ENCODE assay signal across 13 mouse cellular contexts in genomic region chr8:114772276-114772849, GRCm38 (mm10).
DNase-seq lines count a peak whose midpoint lies in the region; ATAC-seq and TF ChIP-seq lines count a peak whose summit lies in the region.
"Had no signal": no experiment of that assay in that cellular context is flagged by ENCODE, and none has a peak within 500 bp of the region (broad histone marks: within the 10 kb centered on the region; RNA-seq: fewer than 3 reads in every experiment).

No protein-coding gene starts in this region.

- no peak for TF ChIP-seq POLR2A in cerebellum, adult 2 months (IDR thresholded peaks at IDR 0.05; ENCODE audit: borderline replicate concordance, insufficient read depth, low read length)

- H3K27me3 ChIP-seq in hindbrain, embryonic 10.5 days (ENCODE audit: insufficient read depth, poor library complexity, severe bottlenecking), result 0 out of 2 replicates have a peak, but pooled peaks cover 3% of the 10 kb centered on the region
- no peaks in the 10 kb centered on the region for H3K27me3 ChIP-seq in hindbrain, embryonic 14.5 days (ENCODE audit: control insufficient read depth, insufficient read depth, low read length)
- H3K27me3 ChIP-seq in lung, embryonic 16.5 days (ENCODE audit: control insufficient read depth, insufficient read depth, low read depth, low read length), result no peaks in the 10 kb centered on the region
- H3K27me3 ChIP-seq in embryonic facial prominence, embryonic 10.5 days (replicated peaks; ENCODE audit: low read depth, poor library complexity, severe bottlenecking), result no peaks in the 10 kb centered on the region
- H3K27me3 ChIP-seq in liver, postnatal 0 days (ENCODE audit: insufficient read depth, low read length), result no peaks in the 10 kb centered on the region
- no peaks in the 10 kb centered on the region for H3K27me3 ChIP-seq in cerebellum, adult 2 months (ENCODE audit: control insufficient read depth, insufficient read depth, low read length)

- TF ChIP-seq EP300 in liver, postnatal 0 days (IDR thresholded peaks at IDR 0.05; ENCODE audit: low read depth), result no peak

- peak; percentile 29 for DNase-seq in hindbrain, embryonic 10.5 days (ENCODE audit: low spot score)
- DNase-seq in hindbrain, embryonic 14.5 days (ENCODE audit: low spot score), result no peak
- DNase-seq in lung, postnatal 36 days, result no peak
- peak; percentile 33 for DNase-seq in embryonic facial prominence, embryonic 10.5 days (ENCODE audit: low spot score)
- peak; percentile 49 for DNase-seq in liver, postnatal 0 days
- DNase-seq in adrenal gland, adult 8-10 months, result no peak
- no peak for DNase-seq in cerebellum, adult 2 months
- DNase-seq: adrenal gland, postnatal 25 days; heart, postnatal 4 days; kidney, postnatal 4 days had no signal

- 33% methylated on average over 1 of the region's 1 CpGs for WGBS in hindbrain, embryonic 10.5 days
- 27% methylated on average over 1 of the region's 1 CpGs for WGBS in hindbrain, embryonic 14.5 days
- whole genome bisulfite sequencing in lung, embryonic 16.5 days, result 41% methylated on average over 1 of the region's 1 CpGs
- 55% methylated on average over 1 of the region's 1 CpGs for WGBS in embryonic facial prominence, embryonic 10.5 days
- WGBS in liver, postnatal 0 days (ENCODE audit: insufficient replicate concordance), result 50% methylated on average over 1 of the region's 1 CpGs
- 97% methylated on average over 1 of the region's 1 CpGs for WGBS in cerebellum, adult 2 months

- peaks cover 46% of the 10 kb centered on the region for H3K4me1 ChIP-seq in hindbrain, embryonic 10.5 days (replicated peaks)
- H3K4me1 ChIP-seq in hindbrain, embryonic 14.5 days (replicated peaks; ENCODE audit: control insufficient read depth, insufficient read depth, low read length), result peaks cover 11% of the 10 kb centered on the region
- H3K4me1 ChIP-seq in lung, embryonic 16.5 days (replicated peaks; ENCODE audit: control insufficient read depth, insufficient read depth, low read length), result peaks cover 30% of the 10 kb centered on the region
- H3K4me1 ChIP-seq in embryonic facial prominence, embryonic 10.5 days, result peaks cover 36% of the 10 kb centered on the region
- peaks cover 1% of the 10 kb centered on the region for H3K4me1 ChIP-seq in liver, postnatal 0 days (ENCODE audit: insufficient read depth)
- peaks cover 19% of the 10 kb centered on the region for H3K4me1 ChIP-seq in cerebellum, adult 2 months (ENCODE audit: control insufficient read depth, insufficient read depth, low read length)

- no peaks in the 10 kb centered on the region for H3K9me3 ChIP-seq in hindbrain, embryonic 10.5 days
- H3K9me3 ChIP-seq in hindbrain, embryonic 14.5 days (ENCODE audit: control insufficient read depth, low read length), result no peaks in the 10 kb centered on the region
- H3K9me3 ChIP-seq in lung, embryonic 16.5 days (ENCODE audit: control insufficient read depth, low read length), result no peaks in the 10 kb centered on the region
- H3K9me3 ChIP-seq in embryonic facial prominence, embryonic 10.5 days, result no peaks in the 10 kb centered on the region
- no peaks in the 10 kb centered on the region for H3K9me3 ChIP-seq in liver, postnatal 0 days (ENCODE audit: low read length)
- H3K9me3 ChIP-seq: forebrain, embryonic 12.5 days had no signal

- ATAC-seq in hindbrain, embryonic 14.5 days (ENCODE audit: low FRiP score), result no peak
- peak; percentile 51 for ATAC-seq in lung, embryonic 16.5 days (ENCODE audit: low read depth)
- ATAC-seq in liver, postnatal 0 days, result peak; percentile 64; the same call in 1 of the 2 replicates

- H3K9ac ChIP-seq in hindbrain, embryonic 14.5 days, result no peak overlapping the region
- no peak overlapping the region for H3K9ac ChIP-seq in lung, embryonic 16.5 days (ENCODE audit: low read length)
- no peak overlapping the region for H3K9ac ChIP-seq in liver, postnatal 0 days (replicated peaks)
- H3K9ac ChIP-seq: forebrain, embryonic 12.5 days; liver, embryonic 14.5 days had no signal

- no peaks in the 10 kb centered on the region for H3K36me3 ChIP-seq in hindbrain, embryonic 10.5 days
- H3K36me3 ChIP-seq in hindbrain, embryonic 14.5 days (replicated peaks; ENCODE audit: control insufficient read depth, insufficient read depth), result no peaks in the 10 kb centered on the region
- H3K36me3 ChIP-seq in lung, embryonic 16.5 days (ENCODE audit: control insufficient read depth, insufficient read depth, low read length), result no peaks in the 10 kb centered on the region
- H3K36me3 ChIP-seq in embryonic facial prominence, embryonic 10.5 days (replicated peaks), result no peaks in the 10 kb centered on the region
- no peaks in the 10 kb centered on the region for H3K36me3 ChIP-seq in liver, postnatal 0 days (replicated peaks; ENCODE audit: insufficient read depth, low read length)
- H3K36me3 ChIP-seq: forebrain, embryonic 12.5 days had no signal

- no peak for TF ChIP-seq CTCF in liver, postnatal 0 days (IDR thresholded peaks at IDR 0.05; ENCODE audit: low read depth)
- no peak for TF ChIP-seq CTCF in cerebellum, adult 2 months (IDR thresholded peaks at IDR 0.05; ENCODE audit: borderline replicate concordance, insufficient read depth, low read depth, low read length)

- no peak overlapping the region for H3K27ac ChIP-seq in hindbrain, embryonic 10.5 days
- H3K27ac ChIP-seq in hindbrain, embryonic 14.5 days, result no peak overlapping the region
- peak overlapping the region; percentile 91 for H3K27ac ChIP-seq in lung, embryonic 16.5 days (ENCODE audit: low read length)
- H3K27ac ChIP-seq in embryonic facial prominence, embryonic 10.5 days (replicated peaks), result no peak overlapping the region
- H3K27ac ChIP-seq in liver, postnatal 0 days (ENCODE audit: low read depth), result peak overlapping the region; percentile 36
- no peak overlapping the region; the same call in 1 of the 2 replicates for H3K27ac ChIP-seq in cerebellum, adult 2 months (ENCODE audit: insufficient read depth, low read length)
- H3K27ac ChIP-seq: forebrain, embryonic 12.5 days; liver, embryonic 14.5 days had no signal

- no peak overlapping the region for H3K4me2 ChIP-seq in hindbrain, embryonic 14.5 days (replicated peaks)
- no peak overlapping the region for H3K4me2 ChIP-seq in lung, embryonic 16.5 days (ENCODE audit: low read depth, low read length)
- no peak overlapping the region for H3K4me2 ChIP-seq in liver, postnatal 0 days (ENCODE audit: low read depth, low read length)
- H3K4me2 ChIP-seq: forebrain, embryonic 12.5 days had no signal

- no peak overlapping the region for H3K4me3 ChIP-seq in hindbrain, embryonic 10.5 days
- H3K4me3 ChIP-seq in hindbrain, embryonic 14.5 days (replicated peaks; ENCODE audit: low read length), result no peak overlapping the region
- H3K4me3 ChIP-seq in lung, embryonic 16.5 days (ENCODE audit: low read length), result no peak overlapping the region
- H3K4me3 ChIP-seq in embryonic facial prominence, embryonic 10.5 days, result no peak overlapping the region
- H3K4me3 ChIP-seq in liver, postnatal 0 days (ENCODE audit: low read depth, low read length), result no peak overlapping the region
- H3K4me3 ChIP-seq in cerebellum, adult 2 months (replicated peaks; ENCODE audit: insufficient read depth, low read depth, low read length), result no peak overlapping the region
- H3K4me3 ChIP-seq: forebrain, embryonic 12.5 days had no signal

Comparison
In these comparisons a context has a peak if more than half of its experiments do, and no peak if none do; other contexts are left out.
1. DNase-seq: peak in hindbrain, embryonic 10.5 days (single experiment), embryonic facial prominence, embryonic 10.5 days (single experiment) and liver, postnatal 0 days (single experiment); none in hindbrain, embryonic 14.5 days (single experiment), lung, postnatal 36 days (single experiment), adrenal gland, adult 8-10 months (single experiment) and cerebellum, adult 2 months (0 of 2).
2. H3K27ac ChIP-seq: peak in lung, embryonic 16.5 days (single experiment) and liver, postnatal 0 days (single experiment); none in hindbrain, embryonic 10.5 days (single experiment), hindbrain, embryonic 14.5 days (single experiment), embryonic facial prominence, embryonic 10.5 days (single experiment) and cerebellum, adult 2 months (single experiment).